Mouse (Mus musculus) midbrain, embryonic 14.5 days (tissue): ENCODE measurements at regions not wholly inside any gene's neighbourhood (a gene's known extent, or its start where the extent isn't known, plus 50 kb on each side); places are given as distances from the start of the nearest gene placed in this dataset.
A peak's percentile ranks its signal among the peaks of the same experiment; 100 is the strongest.

ENCODE experiments used
- ATAC-seq: fragments of 200-750 bp; cut with Nextera tagmentation; 2 replicates; pipeline ENCODE4 v1.8.0; 2017; ENCODE audit warnings: moderate number of reproducible peaks, moderate library complexity; ENCODE audit not compliant: low FRiP score, low TSS enrichment
- DNase-seq: peaks from one replicate; pipeline ENCODE4 v3.0.0-alpha.2; 2015
- H3K27ac ChIP-seq: fragments of 300-500 bp; sonication (generic); replicated peaks from 2 replicates; pipeline ENCODE4 v1.5.1; 2014; ENCODE audit warnings: mild to moderate bottlenecking, low read depth, low read length, moderate library complexity
- H3K27me3 ChIP-seq: fragments of 300-500 bp; sonication (generic); 2 replicates; pipeline ENCODE4 v1.6.1; 2014; ENCODE audit warnings: low read length, control low read depth, mixed read lengths; ENCODE audit not compliant: control insufficient read depth, insufficient read depth
- H3K36me3 ChIP-seq: fragments of 300-500 bp; sonication (generic); 2 replicates; pipeline ENCODE4 v1.6.1; 2014; ENCODE audit warnings: low read length, control low read depth; ENCODE audit not compliant: control insufficient read depth, insufficient read depth
- H3K4me1 ChIP-seq: fragments of 300-500 bp; sonication (generic); 2 replicates; pipeline ENCODE4 v1.6.1; 2014; ENCODE audit warnings: mild to moderate bottlenecking, antibody characterized with exemption, low read length, control low read depth; ENCODE audit not compliant: control insufficient read depth, insufficient read depth
- H3K4me2 ChIP-seq: fragments of 300-500 bp; sonication (generic); 2 replicates; pipeline ENCODE4 v1.6.1; 2014; ENCODE audit warnings: mild to moderate bottlenecking, low read length, moderate library complexity
- H3K4me3 ChIP-seq: fragments of 300-500 bp; sonication (generic); replicated peaks from 2 replicates; pipeline ENCODE4 v1.5.1; 2014; ENCODE audit warnings: low read depth, low read length
- H3K9ac ChIP-seq: fragments of 300-500 bp; sonication (generic); replicated peaks from 2 replicates; pipeline ENCODE4 v1.6.1; 2014; ENCODE audit warnings: mild to moderate bottlenecking, low read length, moderate library complexity
- H3K9me3 ChIP-seq: fragments of 300-500 bp; sonication (generic); 2 replicates; pipeline ENCODE4 v1.6.1; 2016; ENCODE audit warnings: low read length, control low read depth, mixed read lengths; ENCODE audit not compliant: control insufficient read depth
- WGBS: fragments of 180-500 bp; shearing (Covaris S2); extraction: QIAGEN DNeasy Blood & Tissue Kit; methylation state at CpG from one replicate; pipeline ENCODE4 v1.1.7; 2014; 5-methylcytosine and 5-hydroxymethylcytosine counted together

GRCm38 (mm10) chr3:4796909-4797566 lies 953.6 kb upstream of the Gm8797 start:
- no peaks in the 10 kb centered on the region for H3K9me3 ChIP-seq
- H3K4me3 ChIP-seq = peak overlapping the region; percentile 32
- DNase-seq (peak; percentile 86), ATAC-seq (peak; percentile 81)
- H3K4me1 ChIP-seq = peaks cover 24% of the 10 kb centered on the region
- H3K36me3 ChIP-seq = no peaks in the 10 kb centered on the region
- H3K4me2 ChIP-seq = peak overlapping the region; percentile 47
- H3K27me3 ChIP-seq = no peaks in the 10 kb centered on the region
- peak overlapping the region; percentile 70 for H3K27ac ChIP-seq
- H3K9ac ChIP-seq = peak overlapping the region; percentile 49; the same call in 1 of the 2 replicates
- WGBS = 25% methylated on average over 8 of the region's 8 CpGs

- no peaks in the 10 kb centered on the region for H3K9me3 ChIP-seq
- no peaks in the 10 kb centered on the region for H3K27me3 ChIP-seq
- 55% methylated on average over 6 of the region's 6 CpGs for WGBS
- peak; percentile 28 for DNase-seq
- no peak for ATAC-seq
- peaks cover 24% of the 10 kb centered on the region for H3K4me1 ChIP-seq
- no peaks in the 10 kb centered on the region for H3K36me3 ChIP-seq
- peak overlapping the region; percentile 49 for H3K9ac ChIP-seq
- peak overlapping the region; percentile 70 for H3K27ac ChIP-seq
- H3K4me3 ChIP-seq = peak overlapping the region; percentile 32
- peak overlapping the region; percentile 47 for H3K4me2 ChIP-seq
These were observed 953.1 kb upstream of the Gm8797 start for GRCm38 (mm10) chr3:4797567-4797940.

GRCm38 (mm10) chr3:4798366-4798765 lies 952.2 kb upstream of the Gm8797 start:
- Histone ChIP-seq H3K4me1 (peaks cover 24% of the 10 kb centered on the region), H3K9ac (peak overlapping the region; percentile 24; the same call in 1 of the 2 replicates), H3K4me3 (peak overlapping the region; percentile 32), H3K9me3 (no peaks in the 10 kb centered on the region), H3K36me3 (no peaks in the 10 kb centered on the region), H3K4me2 (peak overlapping the region; percentile 47), H3K27ac (peak overlapping the region; percentile 70), H3K27me3 (no peaks in the 10 kb centered on the region)
- ATAC-seq (no peak), DNase-seq (peak; percentile 43)
- 31% methylated on average over 3 of the region's 3 CpGs for WGBS

- ATAC-seq (no peak), DNase-seq (no peak)
- no peaks in the 10 kb centered on the region for H3K9me3 ChIP-seq
- no peak overlapping the region for H3K27ac ChIP-seq
- no peaks in the 10 kb centered on the region for H3K36me3 ChIP-seq
- H3K27me3 ChIP-seq = no peaks in the 10 kb centered on the region
- H3K4me2 ChIP-seq = no peak overlapping the region
- WGBS = 96% methylated on average over 1 of the region's 1 CpGs
- H3K4me1 ChIP-seq = no peaks in the 10 kb centered on the region
- no peak overlapping the region for H3K9ac ChIP-seq
- H3K4me3 ChIP-seq = no peak overlapping the region
These were observed 916.1 kb upstream of the Gm8797 start for GRCm38 (mm10) chr3:4834459-4834858.

- no peak overlapping the region for H3K4me2 ChIP-seq
- no peak overlapping the region for H3K4me3 ChIP-seq
- ATAC-seq = no peak
- no peak overlapping the region for H3K27ac ChIP-seq
- H3K4me1 ChIP-seq = no peaks in the 10 kb centered on the region
- DNase-seq = no peak
- H3K36me3 ChIP-seq = no peaks in the 10 kb centered on the region
- no peaks in the 10 kb centered on the region for H3K9me3 ChIP-seq
- H3K9ac ChIP-seq = no peak overlapping the region
- no peaks in the 10 kb centered on the region for H3K27me3 ChIP-seq
- WGBS = 95% methylated on average over 1 of the region's 1 CpGs
These were observed 915.0 kb upstream of the Gm8797 start for GRCm38 (mm10) chr3:4835645-4836044.

- ATAC-seq = no peak
- no peak overlapping the region for H3K9ac ChIP-seq
- WGBS = 75% methylated on average over 1 of the region's 1 CpGs
These were observed 913.7 kb upstream of the Gm8797 start for GRCm38 (mm10) chr3:4836888-4837287.

GRCm38 (mm10) chr3:4854958-4855566 lies 895.5 kb upstream of the Gm8797 start:
- no peaks in the 10 kb centered on the region for H3K36me3 ChIP-seq
- no peak overlapping the region for H3K27ac ChIP-seq
- H3K4me2 ChIP-seq = no peak overlapping the region
- no peaks in the 10 kb centered on the region for H3K9me3 ChIP-seq
- H3K27me3 ChIP-seq = no peaks in the 10 kb centered on the region
- H3K9ac ChIP-seq = no peak overlapping the region
- H3K4me1 ChIP-seq = no peaks in the 10 kb centered on the region
- WGBS = 65% methylated on average over 1 of the region's 1 CpGs
- DNase-seq = peak; percentile 18
- no peak overlapping the region for H3K4me3 ChIP-seq
- no peak for ATAC-seq

More at GRCm38 (mm10) chr3:4836888-4837287, 913.7 kb upstream of the Gm8797 start:
- no peak overlapping the region for H3K4me3 ChIP-seq
- H3K27ac ChIP-seq = no peak overlapping the region
- H3K4me2 ChIP-seq = no peak overlapping the region
- no peaks in the 10 kb centered on the region for H3K27me3 ChIP-seq
- H3K4me1 ChIP-seq = no peaks in the 10 kb centered on the region
- no peaks in the 10 kb centered on the region for H3K36me3 ChIP-seq
- no peak for DNase-seq
- H3K9me3 ChIP-seq = no peaks in the 10 kb centered on the region

GRCm38 (mm10) chr3:4856571-4856970 lies 894.0 kb upstream of the Gm8797 start:
- ATAC-seq (no peak), DNase-seq (no peak)
- Histone ChIP-seq H3K9ac (no peak overlapping the region), H3K27me3 (no peaks in the 10 kb centered on the region), H3K27ac (no peak overlapping the region), H3K9me3 (no peaks in the 10 kb centered on the region), H3K4me2 (no peak overlapping the region), H3K36me3 (no peaks in the 10 kb centered on the region), H3K4me3 (no peak overlapping the region), H3K4me1 (no peaks in the 10 kb centered on the region)

GRCm38 (mm10) chr3:4866226-4866625 lies 884.4 kb upstream of the Gm8797 start:
- no peak overlapping the region for H3K27ac ChIP-seq
- no peaks in the 10 kb centered on the region for H3K4me1 ChIP-seq
- H3K9me3 ChIP-seq = no peaks in the 10 kb centered on the region
- no peak overlapping the region for H3K4me2 ChIP-seq
- no peak for ATAC-seq
- no peaks in the 10 kb centered on the region for H3K27me3 ChIP-seq
- H3K4me3 ChIP-seq = no peak overlapping the region
- H3K9ac ChIP-seq = no peak overlapping the region
- no peak for DNase-seq
- no peaks in the 10 kb centered on the region for H3K36me3 ChIP-seq
- WGBS = 85% methylated on average over 1 of the region's 1 CpGs
